Mouse (Mus musculus): ENCODE measurements around the gene Gpr139. TPM values are rescaled to one million over a fixed set of nuclear protein-coding genes. Genes with fewer than 3 reads are reported as not detected.

Gene Gpr139
- polyA plus RNA-seq, 1 experiment from 2014 or later: 4.7 TPM

Other genes starting within 250 kb of the Gpr139 start
- 6.9 and 7.0 TPM in 2 replicates for gene Gprc5b, start 189.4 kb downstream of the Gpr139 start, polyA plus RNA-seq (2015; fragmentation: Nextera tagmentation; extraction: Ambion mirVana)